Mouse (Mus musculus): Measurements from ENCODE around the gene Pitpnc1. TPM values are rescaled to one million over a fixed set of nuclear protein-coding genes. Genes with fewer than 3 reads are reported as not detected.
"Not testable (repeated sequence)": the region's sequence is repeated elsewhere in the genome, so short reads cannot be mapped to it uniquely, and the experiment has no call there.

Pitpnc1 gene
- polyA plus RNA-seq, 1 experiment, result 30.0 TPM

- TF ChIP-seq CTCF (IDR thresholded peaks at IDR 0.05; ENCODE audit: borderline replicate concordance, insufficient read depth, low read depth, low read length) (no peak), POLR2A (IDR thresholded peaks at IDR 0.05; ENCODE audit: borderline replicate concordance, insufficient read depth, low read length) (no peak)
- WGBS, result 53% methylated on average over 1 of the region's 1 CpGs
- Histone ChIP-seq H3K4me3 (replicated peaks; ENCODE audit: insufficient read depth, low read depth, low read length) (no peak overlapping the region), H3K4me1 (ENCODE audit: control insufficient read depth, insufficient read depth, low read length) (peaks cover 6% of the 10 kb centered on the region; the same call in 1 of the 2 replicates), H3K27ac (ENCODE audit: insufficient read depth, low read length) (no peak overlapping the region), H3K27me3 (ENCODE audit: control insufficient read depth, insufficient read depth, low read length) (no peaks in the 10 kb centered on the region; the same call in 1 of the 2 replicates)
- DNase-seq, result no peak
These were observed 35.8 kb upstream of the Pitpnc1 start for GRCm38 (mm10) chr11:107506260-107506659.

DNA sequence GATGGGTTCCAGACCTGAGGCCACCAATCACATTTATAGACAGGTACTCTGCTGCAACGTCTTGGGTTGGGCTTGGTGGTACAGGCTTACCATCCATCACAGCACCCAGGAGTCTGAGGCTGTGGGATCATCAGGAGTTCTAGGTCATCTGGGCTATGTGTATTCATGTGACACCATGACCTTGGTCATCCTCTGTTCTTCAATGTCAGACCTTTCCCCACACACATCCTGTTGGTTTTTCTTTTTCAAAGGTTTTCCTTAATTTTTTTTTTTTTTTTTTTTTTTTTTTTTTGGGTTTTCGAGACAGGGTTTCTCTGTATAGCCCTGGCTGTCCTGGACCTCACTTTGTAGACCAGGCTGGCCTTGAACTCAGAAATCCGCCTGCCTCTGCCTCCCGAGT is 33.9 kb upstream of the Pitpnc1 start:
- WGBS, result 95% methylated on average over 3 of the region's 4 CpGs
- not testable (repeated sequence) for H3K27me3 ChIP-seq (ENCODE audit: control insufficient read depth, insufficient read depth, low read length); H3K4me1 ChIP-seq (ENCODE audit: control insufficient read depth, insufficient read depth, low read length); DNase-seq; H3K27ac ChIP-seq (ENCODE audit: insufficient read depth, low read length); H3K4me3 ChIP-seq (replicated peaks; ENCODE audit: insufficient read depth, low read depth, low read length)

GRCm38 (mm10) chr11:107502801-107503200 is 32.3 kb upstream of the Pitpnc1 start:
- Histone ChIP-seq H3K27ac (ENCODE audit: insufficient read depth, low read length) (no peak overlapping the region), H3K4me1 (ENCODE audit: control insufficient read depth, insufficient read depth, low read length) (no peaks in the 10 kb centered on the region), H3K27me3 (ENCODE audit: control insufficient read depth, insufficient read depth, low read length) (no peaks in the 10 kb centered on the region), H3K4me3 (replicated peaks; ENCODE audit: insufficient read depth, low read depth, low read length) (no peak overlapping the region)
- TF ChIP-seq CTCF (IDR thresholded peaks at IDR 0.05; ENCODE audit: borderline replicate concordance, insufficient read depth, low read depth, low read length) (no peak), POLR2A (IDR thresholded peaks at IDR 0.05; ENCODE audit: borderline replicate concordance, insufficient read depth, low read length) (no peak)
- no peak for DNase-seq
- WGBS, result 86% methylated on average over 8 of the region's 8 CpGs

GRCm38 (mm10) chr11:107484341-107484740 is 13.8 kb upstream of the Pitpnc1 start:
- DNase-seq, result no peak
- no peak overlapping the region for H3K27ac ChIP-seq (ENCODE audit: insufficient read depth, low read length)
- 87% methylated on average over 3 of the region's 3 CpGs for WGBS
- H3K4me3 ChIP-seq (replicated peaks; ENCODE audit: insufficient read depth, low read depth, low read length), result no peak overlapping the region
- TF ChIP-seq CTCF (IDR thresholded peaks at IDR 0.05; ENCODE audit: borderline replicate concordance, insufficient read depth, low read depth, low read length), result no peak
- no peak for TF ChIP-seq POLR2A (IDR thresholded peaks at IDR 0.05; ENCODE audit: borderline replicate concordance, insufficient read depth, low read length)
- H3K4me1 ChIP-seq (ENCODE audit: control insufficient read depth, insufficient read depth, low read length), result peaks cover 4% of the 10 kb centered on the region; the same call in 1 of the 2 replicates
- H3K27me3 ChIP-seq (ENCODE audit: control insufficient read depth, insufficient read depth, low read length), result no peaks in the 10 kb centered on the region

- Histone ChIP-seq H3K4me1 (ENCODE audit: control insufficient read depth, insufficient read depth, low read length) (peaks cover 4% of the 10 kb centered on the region; the same call in 1 of the 2 replicates), H3K27me3 (ENCODE audit: control insufficient read depth, insufficient read depth, low read length) (no peaks in the 10 kb centered on the region), H3K4me3 (replicated peaks; ENCODE audit: insufficient read depth, low read depth, low read length) (peak overlapping the region; percentile 82), H3K27ac (ENCODE audit: insufficient read depth, low read length) (peak overlapping the region; percentile 89)
- DNase-seq, result no peak
- TF ChIP-seq POLR2A (IDR thresholded peaks at IDR 0.05; ENCODE audit: borderline replicate concordance, insufficient read depth, low read length) (no peak), CTCF (IDR thresholded peaks at IDR 0.05; ENCODE audit: borderline replicate concordance, insufficient read depth, low read depth, low read length) (no peak)
- under 1% methylated on average over 10 of the region's 10 CpGs for WGBS
These were observed 9.3 kb upstream of the Pitpnc1 start for GRCm38 (mm10) chr11:107479862-107480203.

- TF ChIP-seq CTCF (IDR thresholded peaks at IDR 0.05; ENCODE audit: borderline replicate concordance, insufficient read depth, low read depth, low read length) (no peak), POLR2A (IDR thresholded peaks at IDR 0.05; ENCODE audit: borderline replicate concordance, insufficient read depth, low read length) (peak; percentile 80)
- no peaks in the 10 kb centered on the region for H3K27me3 ChIP-seq (ENCODE audit: control insufficient read depth, insufficient read depth, low read length)
- peak; percentile 95 for DNase-seq
- peak within 1 kb of the TSS; percentile 89 for H3K27ac ChIP-seq (ENCODE audit: insufficient read depth, low read length)
- H3K4me1 ChIP-seq (ENCODE audit: control insufficient read depth, insufficient read depth, low read length), result peaks cover 4% of the 10 kb centered on the region; the same call in 1 of the 2 replicates
- under 1% methylated on average over 51 of the region's 51 CpGs for WGBS
- peak within 1 kb of the TSS; percentile 82 for H3K4me3 ChIP-seq (replicated peaks; ENCODE audit: insufficient read depth, low read depth, low read length)
These were observed 8.8 kb upstream of the Pitpnc1 start, which contains the start of gene Psmd12 for GRCm38 (mm10) chr11:107479053-107479861. Gene Psmd12, plus strand, starts transcription at chr11:107479484.

DNA sequence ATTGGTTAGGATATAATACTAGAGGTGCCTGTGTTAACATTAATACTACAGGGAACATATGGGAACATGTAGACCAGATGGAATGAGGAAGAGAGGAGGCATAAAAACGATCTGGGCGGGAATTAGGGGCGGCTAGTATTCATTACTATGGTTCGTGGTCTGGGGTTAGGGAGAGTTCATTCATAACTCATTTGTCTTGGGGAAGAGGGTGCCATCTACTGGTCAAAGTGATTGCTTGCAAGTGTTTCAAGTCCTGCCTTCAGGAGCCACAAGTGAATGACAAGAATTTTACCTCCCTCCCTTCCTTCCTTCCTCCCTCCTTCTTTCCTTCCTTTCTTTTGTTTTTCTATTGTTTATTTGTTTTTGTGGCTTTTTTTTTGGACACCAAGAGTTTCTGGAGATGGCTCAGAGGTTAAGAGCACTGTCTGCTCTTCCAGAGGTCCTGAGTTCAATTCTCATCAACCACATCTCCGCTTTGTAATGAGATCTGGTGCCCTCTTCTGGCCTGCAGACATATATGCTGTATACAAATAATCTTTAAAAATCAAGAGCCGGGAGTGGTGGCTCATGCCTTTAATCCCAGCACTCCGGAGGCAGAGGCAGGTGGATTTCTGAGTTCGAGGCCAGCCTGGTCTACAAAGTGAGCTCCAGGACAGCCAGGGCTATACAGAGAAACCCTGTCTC is 2.8 kb upstream of the Pitpnc1 start:
- H3K27ac ChIP-seq (ENCODE audit: insufficient read depth, low read length), result no peak overlapping the region
- no peak overlapping the region for H3K4me3 ChIP-seq (replicated peaks; ENCODE audit: insufficient read depth, low read depth, low read length)
- no peaks in the 10 kb centered on the region for H3K27me3 ChIP-seq (ENCODE audit: control insufficient read depth, insufficient read depth, low read length)
- peak; percentile 41 to 68 for DNase-seq
- H3K4me1 ChIP-seq (ENCODE audit: control insufficient read depth, insufficient read depth, low read length), result peaks cover 3% of the 10 kb centered on the region; the same call in 1 of the 2 replicates
- WGBS, result 23% methylated on average over 8 of the region's 8 CpGs
- TF ChIP-seq POLR2A (IDR thresholded peaks at IDR 0.05; ENCODE audit: borderline replicate concordance, insufficient read depth, low read length), result no peak
- peak; percentile 71 for TF ChIP-seq CTCF (IDR thresholded peaks at IDR 0.05; ENCODE audit: borderline replicate concordance, insufficient read depth, low read depth, low read length)

DNA sequence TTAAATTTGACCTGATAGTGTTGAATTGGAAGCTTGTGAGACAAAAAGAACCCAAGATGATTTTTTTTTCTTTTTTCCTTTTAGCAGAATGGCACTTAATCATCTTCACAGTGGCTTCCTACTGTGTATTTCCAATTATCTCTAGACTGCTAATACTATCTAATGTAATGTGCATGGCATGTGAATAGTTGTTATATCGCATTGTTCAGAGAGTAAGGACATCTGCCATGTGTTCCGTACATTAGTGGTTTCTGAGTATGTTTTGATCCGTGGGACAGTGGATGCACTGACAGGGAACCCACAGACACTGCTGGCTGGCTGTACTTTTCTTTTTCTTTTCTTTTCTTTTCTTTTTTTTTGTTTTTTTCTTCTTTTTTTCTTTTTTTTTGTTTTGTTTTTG is 1.8 kb upstream of the Pitpnc1 start:
- no peak overlapping the region for H3K4me3 ChIP-seq (replicated peaks; ENCODE audit: insufficient read depth, low read depth, low read length)

More for the DNA sequence above, 1.8 kb upstream of the Pitpnc1 start:
- no peak for DNase-seq
- Histone ChIP-seq H3K4me1 (ENCODE audit: control insufficient read depth, insufficient read depth, low read length) (peaks cover 6% of the 10 kb centered on the region; the same call in 1 of the 2 replicates), H3K27me3 (ENCODE audit: control insufficient read depth, insufficient read depth, low read length) (no peaks in the 10 kb centered on the region), H3K27ac (ENCODE audit: insufficient read depth, low read length) (no peak overlapping the region)
- TF ChIP-seq CTCF (IDR thresholded peaks at IDR 0.05; ENCODE audit: borderline replicate concordance, insufficient read depth, low read depth, low read length), result no peak
- TF ChIP-seq POLR2A (IDR thresholded peaks at IDR 0.05; ENCODE audit: borderline replicate concordance, insufficient read depth, low read length), result no peak
- 93% methylated on average over 3 of the region's 3 CpGs for WGBS
